Mouse (Mus musculus): ENCODE results near the gene Gprc5c.

GRCm38 (mm10) chr11:114861057-114861456 is 10.1 kb downstream of the Gprc5c start:
- TF ChIP-seq EP300 (IDR thresholded peaks at IDR 0.05; ENCODE audit: insufficient read depth, low read depth, low read length) (no peak), POLR2A (IDR thresholded peaks at IDR 0.05; ENCODE audit: insufficient read depth, low read depth, low read length) (no peak)

All from heart, adult 2 months (tissue).